Mouse (Mus musculus): ENCODE results near the gene Cnnm3. TPM values are rescaled to one million over a fixed set of nuclear protein-coding genes. Genes with fewer than 3 reads are reported as not detected.

The Cnnm3 gene
- polyA plus RNA-seq, 1 experiment from 2014 or later: 6.0 TPM

- 81% methylated on average over 3 of the region's 3 CpGs for WGBS
- no peak for ATAC-seq (ENCODE audit: insufficient number of reproducible peaks, low FRiP score, low TSS enrichment, low read depth)
- DNase-seq (ENCODE audit: low spot score): no peak
- Histone ChIP-seq H3K9ac (ENCODE audit: low read length) (0 out of 2 replicates have a peak overlapping the region, but pooled peaks have one; percentile 17), H3K4me1 (ENCODE audit: control insufficient read depth, insufficient read depth, low read length) (peaks cover 30% of the 10 kb centered on the region), H3K9me3 (ENCODE audit: control insufficient read depth, low read length) (no peaks in the 10 kb centered on the region), H3K4me2 (ENCODE audit: low read depth, severe bottlenecking) (peak overlapping the region; percentile 27), H3K36me3 (ENCODE audit: control insufficient read depth, insufficient read depth, low read length) (no peaks in the 10 kb centered on the region), H3K4me3 (ENCODE audit: low read depth, low read length) (peak overlapping the region; percentile 14; the same call in 1 of the 2 replicates), H3K27me3 (ENCODE audit: control insufficient read depth, insufficient read depth, low read length) (no peaks in the 10 kb centered on the region), H3K27ac (replicated peaks; ENCODE audit: low read depth, low read length) (peak overlapping the region; percentile 70)
Measured at GRCm38 (mm10) chr1:36474646-36475045, 37.0 kb upstream of the Cnnm3 start.

- no peaks in the 10 kb centered on the region for H3K9me3 ChIP-seq (ENCODE audit: control insufficient read depth, low read length)
- peak overlapping the region; percentile 14; the same call in 1 of the 2 replicates for H3K4me3 ChIP-seq (ENCODE audit: low read depth, low read length)
- peak overlapping the region; percentile 27 for H3K4me2 ChIP-seq (ENCODE audit: low read depth, severe bottlenecking)
- H3K27me3 ChIP-seq (ENCODE audit: control insufficient read depth, insufficient read depth, low read length): no peaks in the 10 kb centered on the region
- peaks cover 30% of the 10 kb centered on the region for H3K4me1 ChIP-seq (ENCODE audit: control insufficient read depth, insufficient read depth, low read length)
- 60% methylated on average over 8 of the region's 8 CpGs for WGBS
- ATAC-seq (ENCODE audit: insufficient number of reproducible peaks, low FRiP score, low TSS enrichment, low read depth) (no peak), DNase-seq (ENCODE audit: low spot score) (peak; percentile 39)
- H3K36me3 ChIP-seq (ENCODE audit: control insufficient read depth, insufficient read depth, low read length): no peaks in the 10 kb centered on the region
- peak overlapping the region; percentile 38; the same call in 1 of the 2 replicates for H3K9ac ChIP-seq (ENCODE audit: low read length)
- H3K27ac ChIP-seq (replicated peaks; ENCODE audit: low read depth, low read length): peak overlapping the region; percentile 70
Measured at GRCm38 (mm10) chr1:36475480-36476110, 36.1 kb upstream of the Cnnm3 start.

- 82% methylated on average over 7 of the region's 7 CpGs for WGBS
- Histone ChIP-seq H3K4me3 (ENCODE audit: low read depth, low read length) (no peak overlapping the region), H3K27ac (replicated peaks; ENCODE audit: low read depth, low read length) (no peak overlapping the region), H3K36me3 (ENCODE audit: control insufficient read depth, insufficient read depth, low read length) (no peaks in the 10 kb centered on the region), H3K4me2 (ENCODE audit: low read depth, severe bottlenecking) (no peak overlapping the region), H3K9me3 (ENCODE audit: control insufficient read depth, low read length) (no peaks in the 10 kb centered on the region), H3K27me3 (ENCODE audit: control insufficient read depth, insufficient read depth, low read length) (no peaks in the 10 kb centered on the region), H3K4me1 (ENCODE audit: control insufficient read depth, insufficient read depth, low read length) (peaks cover 30% of the 10 kb centered on the region), H3K9ac (ENCODE audit: low read length) (no peak overlapping the region)
- ATAC-seq (ENCODE audit: insufficient number of reproducible peaks, low FRiP score, low TSS enrichment, low read depth) (no peak), DNase-seq (ENCODE audit: low spot score) (no peak)
Measured at GRCm38 (mm10) chr1:36476426-36476825, 35.2 kb upstream of the Cnnm3 start.

- Histone ChIP-seq H3K27ac (replicated peaks; ENCODE audit: low read depth, low read length) (no peak overlapping the region), H3K9me3 (ENCODE audit: control insufficient read depth, low read length) (no peaks in the 10 kb centered on the region), H3K4me1 (ENCODE audit: control insufficient read depth, insufficient read depth, low read length) (peaks cover 20% of the 10 kb centered on the region), H3K4me2 (ENCODE audit: low read depth, severe bottlenecking) (no peak overlapping the region), H3K4me3 (ENCODE audit: low read depth, low read length) (no peak overlapping the region), H3K36me3 (ENCODE audit: control insufficient read depth, insufficient read depth, low read length) (no peaks in the 10 kb centered on the region), H3K27me3 (ENCODE audit: control insufficient read depth, insufficient read depth, low read length) (no peaks in the 10 kb centered on the region), H3K9ac (ENCODE audit: low read length) (no peak overlapping the region)
- WGBS: 80% methylated on average over 2 of the region's 2 CpGs
- DNase-seq (ENCODE audit: low spot score) (no peak), ATAC-seq (ENCODE audit: insufficient number of reproducible peaks, low FRiP score, low TSS enrichment, low read depth) (no peak)
Measured at GRCm38 (mm10) chr1:36478343-36478795, 33.3 kb upstream of the Cnnm3 start.

GRCm38 (mm10) chr1:36479903-36480899, 31.5 kb upstream of the Cnnm3 start:
- no peak overlapping the region for H3K4me2 ChIP-seq (ENCODE audit: low read depth, severe bottlenecking)
- no peak overlapping the region for H3K9ac ChIP-seq (ENCODE audit: low read length)
- no peaks in the 10 kb centered on the region for H3K9me3 ChIP-seq (ENCODE audit: control insufficient read depth, low read length)
- DNase-seq (ENCODE audit: low spot score) (no peak), ATAC-seq (ENCODE audit: insufficient number of reproducible peaks, low FRiP score, low TSS enrichment, low read depth) (no peak)
- no peak overlapping the region for H3K4me3 ChIP-seq (ENCODE audit: low read depth, low read length)
- H3K27me3 ChIP-seq (ENCODE audit: control insufficient read depth, insufficient read depth, low read length): no peaks in the 10 kb centered on the region
- peaks cover 5% of the 10 kb centered on the region; the same call in 1 of the 2 replicates for H3K4me1 ChIP-seq (ENCODE audit: control insufficient read depth, insufficient read depth, low read length)
- H3K27ac ChIP-seq (replicated peaks; ENCODE audit: low read depth, low read length): no peak overlapping the region
- WGBS: 87% methylated on average over 12 of the region's 12 CpGs
- no peaks in the 10 kb centered on the region for H3K36me3 ChIP-seq (ENCODE audit: control insufficient read depth, insufficient read depth, low read length)

GRCm38 (mm10) chr1:36483825-36484224, 27.8 kb upstream of the Cnnm3 start:
- H3K36me3 ChIP-seq (ENCODE audit: control insufficient read depth, insufficient read depth, low read length): no peaks in the 10 kb centered on the region
- no peak overlapping the region for H3K9ac ChIP-seq (ENCODE audit: low read length)
- DNase-seq (ENCODE audit: low spot score) (no peak), ATAC-seq (ENCODE audit: insufficient number of reproducible peaks, low FRiP score, low TSS enrichment, low read depth) (no peak)
- no peak overlapping the region for H3K4me2 ChIP-seq (ENCODE audit: low read depth, severe bottlenecking)
- no peak overlapping the region for H3K27ac ChIP-seq (replicated peaks; ENCODE audit: low read depth, low read length)
- H3K4me3 ChIP-seq (ENCODE audit: low read depth, low read length): no peak overlapping the region
- 79% methylated on average over 4 of the region's 4 CpGs for WGBS
- no peaks in the 10 kb centered on the region for H3K4me1 ChIP-seq (ENCODE audit: control insufficient read depth, insufficient read depth, low read length)
- no peaks in the 10 kb centered on the region for H3K27me3 ChIP-seq (ENCODE audit: control insufficient read depth, insufficient read depth, low read length)
- H3K9me3 ChIP-seq (ENCODE audit: control insufficient read depth, low read length): no peaks in the 10 kb centered on the region

GRCm38 (mm10) chr1:36485080-36485479, 26.6 kb upstream of the Cnnm3 start:
- Histone ChIP-seq H3K27me3 (ENCODE audit: control insufficient read depth, insufficient read depth, low read length) (no peaks in the 10 kb centered on the region), H3K4me1 (ENCODE audit: control insufficient read depth, insufficient read depth, low read length) (no peaks in the 10 kb centered on the region), H3K4me3 (ENCODE audit: low read depth, low read length) (no peak overlapping the region), H3K9ac (ENCODE audit: low read length) (no peak overlapping the region), H3K36me3 (ENCODE audit: control insufficient read depth, insufficient read depth, low read length) (no peaks in the 10 kb centered on the region), H3K9me3 (ENCODE audit: control insufficient read depth, low read length) (no peaks in the 10 kb centered on the region), H3K4me2 (ENCODE audit: low read depth, severe bottlenecking) (no peak overlapping the region), H3K27ac (replicated peaks; ENCODE audit: low read depth, low read length) (no peak overlapping the region)
- 90% methylated on average over 7 of the region's 7 CpGs for WGBS
- DNase-seq (ENCODE audit: low spot score) (no peak), ATAC-seq (ENCODE audit: insufficient number of reproducible peaks, low FRiP score, low TSS enrichment, low read depth) (no peak)

GRCm38 (mm10) chr1:36487111-36487510, 24.6 kb upstream of the Cnnm3 start:
- 93% methylated on average over 9 of the region's 9 CpGs for WGBS
- H3K27ac ChIP-seq (replicated peaks; ENCODE audit: low read depth, low read length): no peak overlapping the region
- no peaks in the 10 kb centered on the region for H3K36me3 ChIP-seq (ENCODE audit: control insufficient read depth, insufficient read depth, low read length)
- H3K9ac ChIP-seq (ENCODE audit: low read length): no peak overlapping the region
- DNase-seq (ENCODE audit: low spot score) (no peak), ATAC-seq (ENCODE audit: insufficient number of reproducible peaks, low FRiP score, low TSS enrichment, low read depth) (no peak)
- no peak overlapping the region for H3K4me3 ChIP-seq (ENCODE audit: low read depth, low read length)
- H3K27me3 ChIP-seq (ENCODE audit: control insufficient read depth, insufficient read depth, low read length): no peaks in the 10 kb centered on the region
- H3K9me3 ChIP-seq (ENCODE audit: control insufficient read depth, low read length): no peaks in the 10 kb centered on the region
- no peaks in the 10 kb centered on the region for H3K4me1 ChIP-seq (ENCODE audit: control insufficient read depth, insufficient read depth, low read length)
- no peak overlapping the region for H3K4me2 ChIP-seq (ENCODE audit: low read depth, severe bottlenecking)
